Comparison of ENCODE assay signal across 8 mouse cellular contexts in the genomic region with DNA sequence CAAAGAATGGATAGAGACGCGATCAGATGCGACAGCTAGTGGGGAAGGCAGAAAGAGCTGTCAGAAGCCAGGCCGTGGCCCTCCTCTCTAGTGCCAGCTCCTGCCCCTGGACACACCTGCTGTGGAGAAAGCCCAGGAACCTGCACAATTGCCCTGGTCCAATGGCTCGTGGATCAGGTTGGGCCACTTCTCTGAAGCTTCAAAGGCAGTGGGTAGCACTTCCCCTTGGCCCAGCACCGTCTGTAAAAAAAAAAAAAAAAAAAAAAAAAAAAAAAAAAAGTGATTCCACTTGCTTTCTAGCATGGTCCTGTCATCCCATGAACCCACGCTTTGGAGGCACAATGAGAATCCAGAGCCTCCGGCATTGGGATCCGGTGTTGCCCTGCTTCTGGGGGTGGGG. TPM values are rescaled to one million over a fixed set of nuclear protein-coding genes. Genes with fewer than 3 reads are reported as not detected.
DNase-seq lines count a peak whose midpoint lies in the region; ATAC-seq lines count a peak whose summit lies in the region.

No protein-coding gene starts in this region.

- ATAC-seq in forebrain, embryonic 14.5 days = no peak
- ATAC-seq in midbrain, embryonic 14.5 days (ENCODE audit: low FRiP score, low TSS enrichment) = no peak

- peaks cover 3% of the 10 kb centered on the region; the same call in 1 of the 2 replicates for H3K27me3 ChIP-seq in forebrain, embryonic 14.5 days (replicated peaks; ENCODE audit: control insufficient read depth, insufficient read depth, low read length)
- H3K27me3 ChIP-seq in limb, embryonic 10.5 days (ENCODE audit: low read depth, poor library complexity, severe bottlenecking) = peaks cover 60% of the 10 kb centered on the region
- peaks cover 16% of the 10 kb centered on the region; the same call in 1 of the 2 replicates for H3K27me3 ChIP-seq in midbrain, embryonic 14.5 days (ENCODE audit: control insufficient read depth, insufficient read depth, low read length)

- no peaks in the 10 kb centered on the region for H3K36me3 ChIP-seq in forebrain, embryonic 14.5 days (ENCODE audit: control insufficient read depth, insufficient read depth, low read length)
- no peaks in the 10 kb centered on the region for H3K36me3 ChIP-seq in limb, embryonic 10.5 days
- no peaks in the 10 kb centered on the region for H3K36me3 ChIP-seq in midbrain, embryonic 14.5 days (ENCODE audit: control insufficient read depth, insufficient read depth, low read length)

- H3K4me3 ChIP-seq in forebrain, embryonic 14.5 days (ENCODE audit: low read depth, low read length) = no peak overlapping the region
- peak overlapping the region; percentile 34 for H3K4me3 ChIP-seq in limb, embryonic 10.5 days
- H3K4me3 ChIP-seq in midbrain, embryonic 14.5 days (replicated peaks; ENCODE audit: low read depth, low read length) = no peak overlapping the region

- H3K4me2 ChIP-seq in forebrain, embryonic 14.5 days (ENCODE audit: low read length) = 0 out of 2 replicates have a peak overlapping the region, but pooled peaks have one; percentile 9
- peak overlapping the region; percentile 17 for H3K4me2 ChIP-seq in midbrain, embryonic 14.5 days (ENCODE audit: low read length)

- peak; percentile 92 for DNase-seq in heart, adult 11 months
- DNase-seq in heart, adult 9 months (ENCODE audit: low spot score in 2 of 2) = no peak
- DNase-seq in forebrain, embryonic 14.5 days (ENCODE audit: low spot score) = no peak
- DNase-seq in limb, embryonic 10.5 days (ENCODE audit: low spot score) = no peak
- DNase-seq in midbrain, embryonic 14.5 days = no peak
- no peak for DNase-seq in adrenal gland, adult 18-20 months (ENCODE audit: low spot score in 2 of 2)
- DNase-seq in left cerebral cortex, adult 8-10 months (ENCODE audit: low spot score in 2 of 2) = no peak
- DNase-seq in right cerebral cortex, adult 2 months (ENCODE audit: low spot score in 2 of 2) = no peak

- H3K9me3 ChIP-seq in forebrain, embryonic 14.5 days (replicated peaks; ENCODE audit: control insufficient read depth, low read length) = no peaks in the 10 kb centered on the region
- H3K9me3 ChIP-seq in limb, embryonic 10.5 days (replicated peaks) = no peaks in the 10 kb centered on the region
- H3K9me3 ChIP-seq in midbrain, embryonic 14.5 days (ENCODE audit: control insufficient read depth, low read length) = no peaks in the 10 kb centered on the region

- H3K4me1 ChIP-seq in forebrain, embryonic 14.5 days (ENCODE audit: control insufficient read depth, insufficient read depth, low read length) = peaks cover 6% of the 10 kb centered on the region; the same call in 1 of the 2 replicates
- H3K4me1 ChIP-seq in limb, embryonic 10.5 days = peaks cover 65% of the 10 kb centered on the region
- H3K4me1 ChIP-seq in midbrain, embryonic 14.5 days (ENCODE audit: control insufficient read depth, insufficient read depth, low read length) = peaks cover 19% of the 10 kb centered on the region

- 53% methylated on average over 9 of the region's 9 CpGs for WGBS in forebrain, embryonic 14.5 days
- 47% methylated on average over 9 of the region's 9 CpGs for WGBS in limb, embryonic 10.5 days
- 46% methylated on average over 9 of the region's 9 CpGs for WGBS in midbrain, embryonic 14.5 days

- H3K27ac ChIP-seq in forebrain, embryonic 14.5 days (ENCODE audit: low read depth, low read length) = no peak overlapping the region
- peak overlapping the region; percentile 4; the same call in 1 of the 2 replicates for H3K27ac ChIP-seq in limb, embryonic 10.5 days
- H3K27ac ChIP-seq in midbrain, embryonic 14.5 days (replicated peaks; ENCODE audit: low read depth, low read length) = no peak overlapping the region

- no peak overlapping the region for H3K9ac ChIP-seq in forebrain, embryonic 14.5 days (ENCODE audit: low read length)
- no peak overlapping the region for H3K9ac ChIP-seq in midbrain, embryonic 14.5 days (replicated peaks; ENCODE audit: low read length)

RNA-seq across cellular contexts. Expression of a gene that starts 7.1 kb away (rescaled TPM):
- 2.7 and 4.0 TPM in 2 replicates for polyA plus RNA-seq in forebrain, embryonic 14.5 days (2014; fragmentation: Nextera tagmentation; extraction: Ambion mirVana)
- 8.0 and 8.1 TPM in 2 replicates for polyA plus RNA-seq in limb, embryonic 10.5 days (2016; fragmentation: Nextera tagmentation; extraction: Ambion mirVana)
- 1.2 and 1.7 TPM in 2 replicates for polyA plus RNA-seq in midbrain, embryonic 14.5 days (2014; fragmentation: Nextera tagmentation; extraction: Ambion mirVana)
- 100 to 1,000 TPM; 133 to 239 TPM for total RNA-seq in adrenal gland, adult 18-20 months (2021)
- 10 to 100 TPM in 1 of 4 experiments, 1 to 10 TPM in 3; 7.7 to 10.5 (median 9.0) TPM for total RNA-seq in left cerebral cortex, adult 8-10 months (2022)

RNA-seq across cellular contexts. Expression of a gene that starts 28.7 kb away (rescaled TPM):
- 0.13 and 0.48 TPM in 2 replicates for polyA plus RNA-seq in forebrain, embryonic 14.5 days (2014; fragmentation: Nextera tagmentation; extraction: Ambion mirVana)
- 0.18 TPM in 1 of 2 replicates, not detected in the other for polyA plus RNA-seq in limb, embryonic 10.5 days (2016; fragmentation: Nextera tagmentation; extraction: Ambion mirVana)
- polyA plus RNA-seq in midbrain, embryonic 14.5 days (2014; fragmentation: Nextera tagmentation; extraction: Ambion mirVana) = 1.6 TPM in 2 replicates
- under 1 TPM; 0.46 to 0.77 TPM for total RNA-seq in adrenal gland, adult 18-20 months (2021)
- total RNA-seq in left cerebral cortex, adult 8-10 months (2022) = 1 to 10 TPM; 1.4 to 2.0 (median 1.9) TPM

RNA-seq across cellular contexts. Expression of a gene that starts 54.4 kb away (rescaled TPM):
- polyA plus RNA-seq in forebrain, embryonic 14.5 days (2014; fragmentation: Nextera tagmentation; extraction: Ambion mirVana) = 0.11 and 0.89 TPM in 2 replicates
- polyA plus RNA-seq in limb, embryonic 10.5 days (2016; fragmentation: Nextera tagmentation; extraction: Ambion mirVana) = not detected in 2 replicates
- polyA plus RNA-seq in midbrain, embryonic 14.5 days (2014; fragmentation: Nextera tagmentation; extraction: Ambion mirVana) = not detected in 2 replicates
- not detected for total RNA-seq in adrenal gland, adult 18-20 months (2021)
- not detected for total RNA-seq in left cerebral cortex, adult 8-10 months (2022)
